Mouse (Mus musculus) myocyte (in vitro differentiated cells): Measurements from ENCODE around the gene Cdh11. TPM values are rescaled to one million over a fixed set of nuclear protein-coding genes. Genes with fewer than 3 reads are reported as not detected.

Source experiments
- H3K27me3 ChIP-seq: one replicate; pipeline ENCODE4 v1.6.1; 2011; ENCODE audit not compliant: control insufficient read depth, insufficient read depth, insufficient read length
- H3K36me3 ChIP-seq: one replicate; pipeline ENCODE4 v1.6.1; 2011; ENCODE audit not compliant: control insufficient read depth, insufficient read depth
- H3K4me2 ChIP-seq: one replicate; pipeline ENCODE4 v1.6.1; 2011; ENCODE audit warnings: low read depth, control low read depth
- H3K4me3 ChIP-seq: one replicate; pipeline ENCODE4 v1.5.1; 2011; ENCODE audit warnings: mild to moderate bottlenecking, control low read depth, moderate library complexity
- H3K79me2 ChIP-seq: one replicate; pipeline ENCODE4 v1.6.1; 2011; ENCODE audit not compliant: control insufficient read depth, insufficient read depth
- H3ac ChIP-seq: one replicate; pipeline ENCODE4 v1.6.1; 2011; ENCODE audit not compliant: control insufficient read depth, insufficient read length
- CEBPB ChIP-seq: IDR thresholded peaks from 2 replicates; pipeline ENCODE4 v1.6.1; 2011; ENCODE audit warnings: mild to moderate bottlenecking, moderate library complexity; ENCODE audit not compliant: poor library complexity, insufficient read depth, severe bottlenecking
- E2F4 ChIP-seq: IDR thresholded peaks from one replicate; pipeline ENCODE4 v1.6.1; 2011; ENCODE audit warnings: mild to moderate bottlenecking, control low read depth, moderate library complexity; ENCODE audit not compliant: insufficient read depth
- MAX ChIP-seq: IDR thresholded peaks from one replicate; pipeline ENCODE4 v1.6.1; 2011; ENCODE audit warnings: low read depth, mild to moderate bottlenecking, control low read depth
- MYOD1 ChIP-seq, 3 experiments: IDR thresholded peaks; one replicate each; pipeline ENCODE4 v1.6.1; 2011; ENCODE audit warnings: control low read depth in 2 of 3, low read depth in 2 of 3, mild to moderate bottlenecking in 2 of 3, moderate library complexity in 1 of 3; ENCODE audit not compliant: insufficient read length in 2 of 3, control insufficient read depth in 1 of 3
- MYOG ChIP-seq, 3 experiments: IDR thresholded peaks; one replicate each; pipeline ENCODE4 v1.6.1; 2011; ENCODE audit warnings: control low read depth in 2 of 3, low read depth in 2 of 3, mild to moderate bottlenecking in 2 of 3; ENCODE audit not compliant: insufficient read length in 2 of 3, control insufficient read depth in 1 of 3, insufficient read depth in 1 of 3
- POLR2A ChIP-seq: IDR thresholded peaks from one replicate; pipeline ENCODE4 v1.6.1; 2011; ENCODE audit warnings: low read depth, mild to moderate bottlenecking, control low read depth, moderate library complexity; ENCODE audit not compliant: insufficient read length
- POLR2AphosphoS2 ChIP-seq: IDR thresholded peaks from one replicate; pipeline ENCODE4 v1.6.1; 2011; ENCODE audit warnings: low read depth, control low read depth; ENCODE audit not compliant: insufficient read length
- REST ChIP-seq: IDR thresholded peaks from one replicate; pipeline ENCODE4 v1.6.1; 2011; ENCODE audit warnings: mild to moderate bottlenecking, control low read depth, moderate library complexity; ENCODE audit not compliant: insufficient read depth, insufficient read length
- SRF ChIP-seq: IDR thresholded peaks from one replicate; pipeline ENCODE4 v1.6.1; 2011; ENCODE audit warnings: low read depth; ENCODE audit not compliant: control insufficient read depth, insufficient read length
- TCF12 ChIP-seq: IDR thresholded peaks from one replicate; pipeline ENCODE4 v1.6.1; 2011; ENCODE audit warnings: mild to moderate bottlenecking, control low read depth; ENCODE audit not compliant: poor library complexity, insufficient read depth, severe bottlenecking
- TCF3 ChIP-seq: IDR thresholded peaks from one replicate; pipeline ENCODE4 v1.6.1; 2011; ENCODE audit warnings: low read depth, control low read depth; ENCODE audit not compliant: insufficient read length
- USF1 ChIP-seq: IDR thresholded peaks from one replicate; pipeline ENCODE4 v1.6.1; 2011; ENCODE audit warnings: low read depth, mild to moderate bottlenecking, control low read depth, moderate library complexity
- polyA plus RNA-seq: library from polyadenylated mRNA; unstranded; fragments of >200 nt; fragmentation: generic; extraction: Trizol; gene quantifications from one replicate; pipeline ENCODE4 v1.2.1, GENCODE M21; 2012; ENCODE audit warnings: missing spikeins

Gene Cdh11
- polyA plus RNA-seq, 1 experiment: 6.1 TPM

GRCm38 (mm10) chr8:102774594-102774993 lies 10.8 kb downstream of the Cdh11 start:
- H3K27me3 ChIP-seq: no peaks in the 10 kb centered on the region
- H3K79me2 ChIP-seq: no peaks in the 10 kb centered on the region
- no peak overlapping the region for H3ac ChIP-seq
- H3K36me3 ChIP-seq: no peaks in the 10 kb centered on the region
- H3K4me3 ChIP-seq: no peak overlapping the region
- H3K4me2 ChIP-seq: no peak overlapping the region
- TF ChIP-seq REST (no peak), E2F4 (no peak), POLR2AphosphoS2 (no peak), TCF12 (no peak), TCF3 (no peak)

- Histone ChIP-seq H3ac (no peak overlapping the region), H3K27me3 (no peaks in the 10 kb centered on the region), H3K36me3 (no peaks in the 10 kb centered on the region), H3K4me2 (no peak overlapping the region), H3K4me3 (no peak overlapping the region), H3K79me2 (no peaks in the 10 kb centered on the region)
- TF ChIP-seq MAX (no peak), E2F4 (no peak), TCF12 (no peak), POLR2AphosphoS2 (no peak), POLR2A (no peak), MYOD1 (IDR thresholded peaks at IDR 0.05; ENCODE audit: control insufficient read depth in 1 of 3, insufficient read length in 2 of 3, low read depth in 2 of 3) (no peak), REST (no peak), CEBPB (no peak), SRF (no peak), MYOG (IDR thresholded peaks at IDR 0.05; ENCODE audit: control insufficient read depth in 1 of 3, insufficient read depth in 1 of 3, insufficient read length in 2 of 3, low read depth in 2 of 3) (no peak), USF1 (no peak), TCF3 (no peak)
These were observed 14.0 kb downstream of the Cdh11 start for GRCm38 (mm10) chr8:102771456-102771855.

- TF ChIP-seq E2F4 (no peak), USF1 (no peak), TCF12 (no peak), POLR2AphosphoS2 (no peak), CEBPB (no peak), TCF3 (no peak), SRF (no peak), MAX (no peak), MYOD1 (IDR thresholded peaks at IDR 0.05; ENCODE audit: control insufficient read depth in 1 of 3, insufficient read length in 2 of 3, low read depth in 2 of 3) (no peak), MYOG (IDR thresholded peaks at IDR 0.05; ENCODE audit: control insufficient read depth in 1 of 3, insufficient read depth in 1 of 3, insufficient read length in 2 of 3, low read depth in 2 of 3) (no peak), POLR2A (no peak), REST (no peak)
- Histone ChIP-seq H3K36me3 (no peaks in the 10 kb centered on the region), H3ac (no peak overlapping the region), H3K4me2 (no peak overlapping the region), H3K4me3 (no peak overlapping the region), H3K79me2 (no peaks in the 10 kb centered on the region), H3K27me3 (no peaks in the 10 kb centered on the region)
These were observed 31.6 kb downstream of the Cdh11 start for GRCm38 (mm10) chr8:102753839-102754238.

GRCm38 (mm10) chr8:102742940-102743339 lies 42.5 kb downstream of the Cdh11 start:
- no peak overlapping the region for H3K4me3 ChIP-seq
- TF ChIP-seq POLR2AphosphoS2 (no peak), POLR2A (no peak), E2F4 (no peak), MAX (no peak), REST (no peak), TCF3 (no peak), MYOG (IDR thresholded peaks at IDR 0.05; ENCODE audit: control insufficient read depth in 1 of 3, insufficient read depth in 1 of 3, insufficient read length in 2 of 3, low read depth in 2 of 3) (no peak), USF1 (no peak), CEBPB (no peak), SRF (no peak), MYOD1 (IDR thresholded peaks at IDR 0.05; ENCODE audit: control insufficient read depth in 1 of 3, insufficient read length in 2 of 3, low read depth in 2 of 3) (no peak), TCF12 (no peak)
- no peak overlapping the region for H3K4me2 ChIP-seq
- no peaks in the 10 kb centered on the region for H3K36me3 ChIP-seq
- H3K27me3 ChIP-seq: no peaks in the 10 kb centered on the region
- H3ac ChIP-seq: no peak overlapping the region
- H3K79me2 ChIP-seq: no peaks in the 10 kb centered on the region
